Comparison of ENCODE assay signal across 38 mouse cellular contexts in the genomic region with DNA sequence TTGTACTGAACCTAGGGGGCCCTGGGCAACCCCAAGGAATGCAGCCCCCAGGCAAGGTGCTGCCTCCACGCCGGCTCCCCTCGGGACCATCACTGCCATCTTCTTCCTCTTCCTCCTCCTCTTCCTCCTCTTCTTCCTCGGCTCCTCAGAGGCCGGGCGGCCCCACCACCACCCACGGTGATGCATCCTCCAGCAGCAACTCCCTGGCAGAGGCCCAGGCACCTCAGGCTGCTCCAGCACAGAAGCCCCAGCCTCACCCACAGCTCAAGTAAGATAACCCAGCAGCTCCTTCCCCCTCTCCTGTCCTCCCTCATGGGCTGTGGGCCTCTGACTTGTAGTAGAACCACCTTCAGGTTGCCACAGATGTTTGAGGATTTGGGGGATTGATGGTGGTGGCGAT. TPM values are rescaled to one million over a fixed set of nuclear protein-coding genes. Genes with fewer than 3 reads are reported as not detected.
DNase-seq lines count a peak whose midpoint lies in the region; ATAC-seq and TF ChIP-seq lines count a peak whose summit lies in the region.
"Had no signal": no experiment of that assay in that cellular context is flagged by ENCODE, and none has a peak within 500 bp of the region (broad histone marks: within the 10 kb centered on the region; RNA-seq: fewer than 3 reads in every experiment).

No protein-coding gene starts in this region.

- 77% methylated on average over 8 of the region's 8 CpGs for WGBS in intestine, embryonic 14.5 days
- 78% methylated on average over 8 of the region's 8 CpGs for WGBS in intestine, embryonic 15.5 days
- 85% methylated on average over 8 of the region's 8 CpGs for WGBS in limb, embryonic 10.5 days

- no peak for TF ChIP-seq RAD21 in MEL (IDR thresholded peaks at IDR 0.05; ENCODE audit: low read depth, low read length)

- intact Hi-C loops in heart, postnatal 10 days (cut with DNase I), result no loop called here

- DNase-seq in intestine, embryonic 14.5 days (ENCODE audit: low spot score), result peak; percentile 31
- peak; percentile 52 for DNase-seq in right cerebral cortex, adult 18-20 months
- no peak for DNase-seq in right cerebral cortex, postnatal 25 days
- peak; percentile 7 for DNase-seq in MEL (ENCODE audit: low read depth, low spot score)
- peak; percentile 25 for DNase-seq in limb, embryonic 10.5 days (ENCODE audit: low spot score)
- DNase-seq in heart, postnatal 10 days, result no peak
- DNase-seq in yolk sac, embryonic 10.5 days (ENCODE audit: low spot score), result no peak
- DNase-seq: adrenal gland, postnatal 25 days; cerebellum, adult 18-20 months; kidney, adult 9 months; kidney, postnatal 10 days; layer of hippocampus, postnatal 36 days; liver, postnatal 0 days; lung, postnatal 36 days; midbrain, embryonic 14.5 days had no signal

- ATAC-seq in intestine, embryonic 14.5 days (replicated peaks; ENCODE audit: low FRiP score, low TSS enrichment, low read depth), result no peak
- ATAC-seq in intestine, embryonic 15.5 days, result no peak
- ATAC-seq: forebrain, embryonic 15.5 days; hindbrain, embryonic 16.5 days; intestine, embryonic 16.5 days; liver, embryonic 12.5 days; liver, postnatal 0 days had no signal

- TF ChIP-seq EP300 in MEL (IDR thresholded peaks at IDR 0.05; ENCODE audit: low read depth in 1 of 2, low read length in 2 of 2), result no peak

- H3K4me3 ChIP-seq in intestine, embryonic 14.5 days (ENCODE audit: low read depth, low read length), result no peak overlapping the region
- H3K4me3 ChIP-seq in intestine, embryonic 15.5 days (replicated peaks), result no peak overlapping the region
- H3K4me3 ChIP-seq in MEL (ENCODE audit: control insufficient read depth in 1 of 2, insufficient read depth in 1 of 2, low read depth in 2 of 2, low read length in 2 of 2), result no peak overlapping the region
- H3K4me3 ChIP-seq in limb, embryonic 10.5 days, result no peak overlapping the region
- H3K4me3 ChIP-seq: forebrain, embryonic 10.5 days; forebrain, embryonic 15.5 days; liver, embryonic 12.5 days; neural tube, embryonic 15.5 days had no signal

- no peak for TF ChIP-seq POLR2A in MEL (IDR thresholded peaks at IDR 0.05; ENCODE audit: control insufficient read depth in 1 of 2, insufficient read depth in 1 of 2, low read depth in 1 of 2, low read length in 2 of 2, poor library complexity in 1 of 2)

- H3K27ac ChIP-seq in intestine, embryonic 14.5 days (ENCODE audit: low read depth), result no peak overlapping the region
- H3K27ac ChIP-seq in intestine, embryonic 15.5 days, result no peak overlapping the region
- no peak overlapping the region for H3K27ac ChIP-seq in MEL (ENCODE audit: control insufficient read depth, low read depth, low read length)
- H3K27ac ChIP-seq in limb, embryonic 10.5 days, result no peak overlapping the region
- H3K27ac ChIP-seq: forebrain, embryonic 10.5 days; forebrain, embryonic 15.5 days; liver, embryonic 12.5 days; neural tube, embryonic 15.5 days had no signal

- H3K9me3 ChIP-seq in intestine, embryonic 14.5 days (ENCODE audit: control insufficient read depth, low read length), result no peaks in the 10 kb centered on the region
- H3K9me3 ChIP-seq in intestine, embryonic 15.5 days, result no peaks in the 10 kb centered on the region
- no peaks in the 10 kb centered on the region for H3K9me3 ChIP-seq in MEL (replicated peaks; ENCODE audit: insufficient read depth, low read length)
- no peaks in the 10 kb centered on the region for H3K9me3 ChIP-seq in limb, embryonic 10.5 days (replicated peaks)
- H3K9me3 ChIP-seq: forebrain, embryonic 10.5 days; forebrain, embryonic 15.5 days; G1E; liver, embryonic 12.5 days; neural tube, embryonic 15.5 days had no signal

- H3K27me3 ChIP-seq in intestine, embryonic 14.5 days (replicated peaks; ENCODE audit: control insufficient read depth, insufficient read depth, low read length), result no peaks in the 10 kb centered on the region
- H3K27me3 ChIP-seq in intestine, embryonic 15.5 days (replicated peaks), result no peaks in the 10 kb centered on the region
- H3K27me3 ChIP-seq in MEL (ENCODE audit: control insufficient read depth in 1 of 2, insufficient read depth in 2 of 2, low read length in 2 of 2), result no peaks in the 10 kb centered on the region; a peak in 1 of 4 replicates
- no peaks in the 10 kb centered on the region for H3K27me3 ChIP-seq in limb, embryonic 10.5 days (ENCODE audit: low read depth, poor library complexity, severe bottlenecking)
- H3K27me3 ChIP-seq: forebrain, embryonic 15.5 days; neural tube, embryonic 15.5 days had no signal

- H3K4me2 ChIP-seq in intestine, embryonic 14.5 days (ENCODE audit: low read length), result no peak overlapping the region
- no peak overlapping the region for H3K4me2 ChIP-seq in intestine, embryonic 15.5 days (replicated peaks)
- H3K4me2 ChIP-seq: forebrain, embryonic 15.5 days; liver, embryonic 12.5 days; neural tube, embryonic 15.5 days had no signal

- no peaks in the 10 kb centered on the region for H3K36me3 ChIP-seq in intestine, embryonic 14.5 days (ENCODE audit: control insufficient read depth, insufficient read depth, low read length)
- H3K36me3 ChIP-seq in intestine, embryonic 15.5 days, result no peaks in the 10 kb centered on the region
- H3K36me3 ChIP-seq in MEL (ENCODE audit: control insufficient read depth in 1 of 2, insufficient read depth in 2 of 2, low read length in 2 of 2), result no peaks in the 10 kb centered on the region
- H3K36me3 ChIP-seq in limb, embryonic 10.5 days, result no peaks in the 10 kb centered on the region
- H3K36me3 ChIP-seq: forebrain, embryonic 10.5 days; forebrain, embryonic 15.5 days; G1E; liver, embryonic 12.5 days had no signal

- H3K9ac ChIP-seq in intestine, embryonic 14.5 days (ENCODE audit: low read length), result no peak overlapping the region
- no peak overlapping the region for H3K9ac ChIP-seq in intestine, embryonic 15.5 days
- no peak overlapping the region for H3K9ac ChIP-seq in MEL (ENCODE audit: control insufficient read depth, low read depth, low read length, poor library complexity, severe bottlenecking)
- H3K9ac ChIP-seq: forebrain, embryonic 15.5 days; liver, embryonic 12.5 days; liver, postnatal 0 days; neural tube, embryonic 15.5 days had no signal

- TF ChIP-seq CTCF in MEL (IDR thresholded peaks at IDR 0.05 in 2 of 3, conservative IDR thresholded peaks at IDR 0.05 in 1 of 3; ENCODE audit: control insufficient read depth in 1 of 3, insufficient read depth in 1 of 3, low read depth in 2 of 3, low read length in 3 of 3, poor library complexity in 1 of 3, severe bottlenecking in 1 of 3), result no peak

- no peaks in the 10 kb centered on the region for H3K4me1 ChIP-seq in intestine, embryonic 14.5 days (replicated peaks; ENCODE audit: control insufficient read depth, insufficient read depth, low read length)
- no peaks in the 10 kb centered on the region for H3K4me1 ChIP-seq in intestine, embryonic 15.5 days (replicated peaks)
- no peaks in the 10 kb centered on the region for H3K4me1 ChIP-seq in MEL (ENCODE audit: control insufficient read depth in 1 of 2, insufficient read depth in 2 of 2, low read length in 2 of 2)
- no peaks in the 10 kb centered on the region for H3K4me1 ChIP-seq in limb, embryonic 10.5 days
- H3K4me1 ChIP-seq: forebrain, embryonic 10.5 days; forebrain, embryonic 15.5 days had no signal

- no peaks in the 10 kb centered on the region for H3K79me2 ChIP-seq in MEL (ENCODE audit: control insufficient read depth, insufficient read depth, low read length, poor library complexity)

TF ChIP-seq in MEL, 35 proteins besides CTCF, POLR2A, EP300 and RAD21 (continues in another document):
- TF ChIP-seq ZKSCAN1 (IDR thresholded peaks at IDR 0.05; ENCODE audit: low read depth, low read length), result no peak
- TF ChIP-seq ETS1 (IDR thresholded peaks at IDR 0.05; ENCODE audit: low read depth, low read length), result no peak
- no peak for TF ChIP-seq NELFE (IDR thresholded peaks at IDR 0.05; ENCODE audit: low read depth, low read length)
- TF ChIP-seq BHLHE40 (IDR thresholded peaks at IDR 0.05; ENCODE audit: borderline replicate concordance, low read depth, low read length), result no peak
- no peak for TF ChIP-seq CHD2 (IDR thresholded peaks at IDR 0.05; ENCODE audit: low read length)
- no peak for TF ChIP-seq RCOR1 (IDR thresholded peaks at IDR 0.05; ENCODE audit: low read depth, low read length)
- no peak for TF ChIP-seq MYC (IDR thresholded peaks at IDR 0.05; ENCODE audit: low read depth, low read length)
- no peak for TF ChIP-seq SIN3A (IDR thresholded peaks at IDR 0.05; ENCODE audit: low read length)
- TF ChIP-seq USF1 (IDR thresholded peaks at IDR 0.05; ENCODE audit: low read depth, low read length), result no peak
- no peak for TF ChIP-seq MAZ (IDR thresholded peaks at IDR 0.05; ENCODE audit: low read depth, low read length)
- TF ChIP-seq USF2 (IDR thresholded peaks at IDR 0.05; ENCODE audit: borderline replicate concordance in 1 of 2, insufficient read depth in 1 of 2, low read depth in 1 of 2, low read length in 2 of 2), result no peak
- no peak for TF ChIP-seq ZC3H11A (IDR thresholded peaks at IDR 0.05; ENCODE audit: low read depth, low read length)
- no peak for TF ChIP-seq MXI1 (IDR thresholded peaks at IDR 0.05; ENCODE audit: low read depth, low read length)
- no peak for TF ChIP-seq GATA1 (IDR thresholded peaks at IDR 0.05; ENCODE audit: low read depth, low read length)
- TF ChIP-seq KAT2A (conservative IDR thresholded peaks at IDR 0.05; ENCODE audit: low read depth, low read length), result no peak
- TF ChIP-seq E2F4 (IDR thresholded peaks at IDR 0.05; ENCODE audit: borderline replicate concordance, low read depth, low read length), result no peak
- no peak for TF ChIP-seq GABPA (IDR thresholded peaks at IDR 0.05; ENCODE audit: low read depth, low read length)
- no peak for TF ChIP-seq MAX (IDR thresholded peaks at IDR 0.05; ENCODE audit: low read length)

RNA-seq across cellular contexts. Expression of a gene that starts 26.1 kb away (rescaled TPM):
- polyA plus RNA-seq in intestine, embryonic 14.5 days (2014; fragmentation: Nextera tagmentation; extraction: Ambion mirVana), result 0.12 and 0.70 TPM in 2 replicates
- polyA plus RNA-seq in intestine, embryonic 15.5 days (2015; fragmentation: Nextera tagmentation; extraction: Ambion mirVana), result 0.44 and 0.45 TPM in 2 replicates
- not detected in 2 replicates for total RNA-seq in MEL (2012; rRNA removed)
- not detected for polyA plus RNA-seq in MEL (2012; ENCODE audit: insufficient read depth in 1 of 2, insufficient read length in 2 of 2, low read depth in 1 of 2, low replicate concordance in 2 of 2, missing spikeins in 1 of 2)
- 0.15 TPM in 1 of 2 replicates, not detected in the other for polyA plus RNA-seq in limb, embryonic 10.5 days (2016; fragmentation: Nextera tagmentation; extraction: Ambion mirVana)
- total RNA-seq in heart, postnatal 10 days (2021), result 10 to 100 TPM in 1 of 2 experiments, 1 to 10 TPM in 1; 3.8 to 28.3 TPM
- total RNA-seq: megakaryocyte-erythroid progenitor cell, adult 5-6 weeks had no signal
- polyA plus RNA-seq: G1E; liver, embryonic 12.5 days; liver, postnatal 0 days had no signal

RNA-seq across cellular contexts. Expression of a gene that starts 50.9 kb away (rescaled TPM):
- polyA plus RNA-seq in intestine, embryonic 14.5 days (2014; fragmentation: Nextera tagmentation; extraction: Ambion mirVana), result not detected in 2 replicates
- not detected in 2 replicates for polyA plus RNA-seq in intestine, embryonic 15.5 days (2015; fragmentation: Nextera tagmentation; extraction: Ambion mirVana)
- total RNA-seq in MEL (2012; rRNA removed), result not detected in 2 replicates
- polyA plus RNA-seq in MEL (2012; ENCODE audit: insufficient read depth in 1 of 2, insufficient read length in 2 of 2, low read depth in 1 of 2, low replicate concordance in 2 of 2, missing spikeins in 1 of 2), result not detected
- polyA plus RNA-seq in limb, embryonic 10.5 days (2016; fragmentation: Nextera tagmentation; extraction: Ambion mirVana), result not detected in 2 replicates
- total RNA-seq in heart, postnatal 10 days (2021), result not detected
- total RNA-seq: adrenal gland, postnatal 25 days; G1E; gastrocnemius, adult 8-10 months; gastrocnemius, postnatal 4 days; heart, postnatal 25 days; layer of hippocampus, postnatal 36 days; left cerebral cortex, postnatal 25 days; megakaryocyte-erythroid progenitor cell, adult 5-6 weeks had no signal
- polyA plus RNA-seq: brain, embryonic 14.5 days; embryonic facial prominence, embryonic 11.5 days; forebrain, embryonic 10.5 days; forebrain, embryonic 15.5 days; G1E; heart, embryonic 14.5 days; hindbrain, embryonic 11.5 days; hindbrain, embryonic 16.5 days; intestine, embryonic 16.5 days; large intestine, adult 2 months; limb, embryonic 14.5 days; liver, embryonic 12.5 days; liver, postnatal 0 days; lung, embryonic 16.5 days; midbrain, embryonic 14.5 days; neural tube, embryonic 15.5 days; small intestine, adult 2 months; stomach, embryonic 16.5 days; thymus, postnatal 0 days had no signal

Comparison
In these comparisons a context has a peak if more than half of its experiments do, and no peak if none do; other contexts are left out.
1. DNase-seq: peak in intestine, embryonic 14.5 days (single experiment), right cerebral cortex, adult 18-20 months (single experiment), MEL (single experiment) and limb, embryonic 10.5 days (single experiment); none in right cerebral cortex, postnatal 25 days (single experiment), heart, postnatal 10 days (0 of 2) and yolk sac, embryonic 10.5 days (single experiment).